Mouse (Mus musculus) 3T3-L1 (cell line): ENCODE measurements at regions not wholly inside any gene's neighbourhood (a gene's known extent, or its start where the extent isn't known, plus 50 kb on each side); places are given as distances from the start of the nearest gene placed in this dataset.

ENCODE experiments used
- DNase-seq: peaks from one replicate; pipeline ENCODE4 v3.0.0-alpha.2; 2015; ENCODE audit warnings: low read depth, low spot score

DNA sequence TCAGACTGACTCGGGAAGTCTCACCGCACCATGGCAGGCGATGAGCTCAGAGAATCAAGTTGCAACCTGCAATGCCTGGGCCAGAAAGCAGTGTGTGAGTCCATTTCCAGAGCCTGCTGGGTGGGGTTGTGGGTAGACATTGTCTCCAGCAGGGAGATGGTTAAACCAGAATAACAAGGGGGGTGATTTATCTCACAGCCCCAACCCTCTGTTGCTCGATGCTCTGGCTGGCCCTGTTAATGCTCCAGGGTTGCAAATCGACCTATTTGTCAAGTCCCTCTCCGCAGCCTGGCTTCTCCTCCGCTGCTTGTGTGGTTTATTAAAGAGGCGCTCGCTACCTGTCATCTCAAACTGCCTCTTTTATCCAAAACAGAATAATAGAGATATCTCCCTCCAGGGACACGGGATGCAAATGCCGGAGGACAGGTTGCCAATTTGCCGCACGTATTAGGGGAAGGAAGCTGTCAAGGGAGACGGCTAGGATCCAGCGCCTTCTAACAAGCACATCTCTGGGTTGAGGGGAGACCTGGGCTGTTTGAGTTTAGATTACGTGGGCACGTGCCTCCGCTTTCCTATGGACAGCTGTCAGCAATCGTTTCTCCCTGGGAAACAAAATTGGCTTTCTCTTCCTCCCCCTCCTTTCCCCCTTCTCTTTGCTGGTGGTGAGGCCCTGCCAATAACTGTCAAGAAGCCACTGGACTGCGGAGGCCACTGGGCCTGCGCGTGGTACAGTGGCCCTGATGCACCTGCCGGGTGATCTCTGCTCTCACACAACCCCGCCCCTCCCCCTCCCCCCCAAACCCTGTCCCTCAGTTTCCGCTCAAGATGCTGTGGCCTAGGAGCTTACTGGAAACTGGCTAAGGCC lies 57.4 kb upstream of the Pitx1 start:
- no peak for DNase-seq

DNA sequence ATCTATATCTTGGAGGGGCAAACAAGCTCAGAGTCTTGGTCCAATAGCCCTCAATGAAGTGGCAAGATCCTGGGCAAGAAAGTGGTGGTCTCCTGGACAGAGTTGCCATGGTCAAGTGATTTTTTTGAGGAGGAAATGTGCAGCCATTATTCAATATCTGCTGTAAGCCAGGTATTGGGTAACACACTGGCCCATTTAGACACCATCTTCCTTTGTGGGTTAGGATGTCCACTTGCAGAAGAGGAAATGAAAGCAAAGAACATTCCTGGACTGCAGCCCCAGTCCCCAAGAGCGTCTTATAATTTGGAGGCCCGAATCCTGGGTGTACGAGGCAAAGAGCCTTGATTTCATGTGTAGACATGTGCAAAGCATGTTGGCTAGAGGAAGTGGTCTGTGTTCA lies 56.3 kb upstream of the Pitx1 start:
- no peak for DNase-seq

DNA sequence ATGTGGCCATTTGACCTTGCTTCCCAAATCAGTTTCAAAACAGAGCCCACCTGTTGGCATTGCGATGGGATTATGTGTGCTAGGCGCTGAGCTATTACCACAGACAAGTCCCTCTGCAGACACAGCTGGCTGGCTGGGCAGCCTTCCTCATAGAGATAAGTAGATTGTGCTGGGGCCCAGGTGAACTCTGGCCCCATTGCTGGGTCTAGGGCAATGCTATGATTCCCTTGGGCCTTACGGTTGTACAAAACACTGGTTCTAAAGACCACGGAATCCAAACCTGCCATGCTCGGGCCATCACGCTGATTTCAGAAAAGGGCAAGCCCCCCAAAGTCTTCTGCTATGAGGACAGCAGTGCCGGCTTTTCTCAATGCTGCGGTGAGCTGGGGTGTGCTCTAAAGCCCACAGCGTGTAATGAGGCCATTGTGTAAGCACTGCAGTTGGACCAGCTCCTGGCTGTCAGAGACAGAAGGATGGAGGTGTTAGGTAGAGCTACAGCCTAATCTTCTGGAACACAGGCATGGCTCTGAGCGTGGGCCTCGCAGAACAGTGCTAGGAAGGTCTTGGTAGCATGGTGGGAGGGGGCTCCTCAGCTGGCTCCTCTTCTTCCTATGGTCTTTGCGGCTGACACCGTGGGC lies 51.2 kb upstream of the Pitx1 start:
- DNase-seq = no peak
